Mouse (Mus musculus): ENCODE measurements around the gene Ubtf.
A peak's percentile ranks its signal among the peaks of the same experiment; 100 is the strongest.

The Ubtf gene

DNA sequence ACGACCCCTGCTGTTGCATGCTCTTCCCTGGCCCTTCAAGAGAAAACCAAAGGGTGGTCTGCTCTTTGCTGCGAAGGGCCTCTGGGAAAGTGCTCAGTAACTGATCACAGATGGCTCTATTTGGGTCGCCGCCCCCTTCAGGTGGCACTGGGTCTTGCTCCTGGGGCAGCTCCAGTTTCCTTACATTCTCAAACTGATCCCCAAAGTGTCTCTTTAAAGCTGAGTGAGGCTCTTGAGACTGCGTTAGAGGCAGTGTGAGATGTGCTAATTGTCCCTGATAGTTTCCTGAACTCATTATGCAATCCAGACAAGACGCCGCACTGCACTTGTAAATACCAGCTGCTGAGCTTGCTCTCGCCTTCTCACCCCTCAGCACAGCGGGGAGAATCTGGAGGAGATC lies 62.0 kb downstream of the Ubtf start:
- peak; percentile 25 for DNase-seq
